Mouse (Mus musculus) thymus, adult 2 months (tissue): Measurements from ENCODE around the gene Gm10639.
"Not testable (repeated sequence)": the region's sequence is repeated elsewhere in the genome, so short reads cannot be mapped to it uniquely, and the experiment has no call there.

ENCODE experiments used
- CTCF ChIP-seq: fragments of 200-500 bp; IDR thresholded peaks from 2 replicates; pipeline ENCODE4 v1.5.1; 2012; ENCODE audit warnings: mild to moderate bottlenecking, control low read depth, low read length, moderate library complexity, borderline replicate concordance; ENCODE audit not compliant: control insufficient read depth, poor library complexity, insufficient read depth; ENCODE audit errors: extremely low read depth
- POLR2A ChIP-seq: fragments of 200-500 bp; IDR thresholded peaks from 2 replicates; pipeline ENCODE4 v1.6.1; 2012; ENCODE audit warnings: mild to moderate bottlenecking, low read length, control low read depth, moderate library complexity; ENCODE audit not compliant: control insufficient read depth, poor library complexity, insufficient read depth; ENCODE audit errors: extremely low read depth

DNA sequence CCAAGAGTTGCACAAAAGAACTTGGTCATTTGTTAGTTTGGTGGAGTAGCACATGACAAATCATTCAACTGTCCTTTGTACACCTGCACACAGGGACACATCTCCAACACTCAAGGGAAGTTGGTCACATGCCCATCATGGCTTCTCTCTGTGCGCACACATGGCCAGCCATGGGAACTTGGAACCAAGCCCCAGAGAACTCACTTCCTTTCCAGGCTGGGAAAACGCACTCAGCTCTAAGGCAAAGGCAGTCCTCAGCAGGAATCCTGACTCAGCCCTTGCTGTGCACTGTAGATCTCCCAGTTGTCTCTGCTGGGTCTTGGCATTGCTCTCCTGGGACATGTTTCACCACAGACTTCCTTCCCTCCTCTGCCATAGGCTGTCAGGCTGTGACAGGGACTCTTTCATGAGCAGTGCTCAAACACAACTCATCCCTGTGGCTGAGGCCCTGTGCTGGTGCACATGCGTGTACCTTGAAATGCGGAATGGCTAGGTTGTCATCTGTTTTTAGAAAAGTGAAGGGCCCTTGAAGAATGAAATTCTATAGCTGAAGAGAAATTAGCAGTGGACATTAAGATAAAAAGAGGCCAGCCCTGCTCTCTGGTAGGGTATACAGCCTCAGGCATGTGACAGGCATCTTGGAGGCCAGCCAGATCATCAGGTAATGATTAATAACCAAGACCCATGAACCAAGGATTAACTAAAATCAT lies 7.6 kb upstream of the Gm10639 start:
- not testable (repeated sequence) for TF ChIP-seq CTCF, POLR2A
